Mouse (Mus musculus) kidney, embryonic 16.5 days (tissue): ENCODE measurements around the gene Pola1. TPM values are rescaled to one million over a fixed set of nuclear protein-coding genes. Genes with fewer than 3 reads are reported as not detected.

Source experiments
- ATAC-seq: fragments of 200-750 bp; cut with Nextera tagmentation; 2 replicates; pipeline ENCODE4 v1.8.0; 2017; ENCODE audit warnings: moderate TSS enrichment; ENCODE audit not compliant: low FRiP score, low TSS enrichment
- H3K27ac ChIP-seq: fragments of 300-500 bp; sonication (generic); 2 replicates; pipeline ENCODE4 v1.5.1; 2014; ENCODE audit warnings: low read length
- H3K27me3 ChIP-seq: fragments of 300-500 bp; sonication (generic); 2 replicates; pipeline ENCODE4 v1.6.1; 2014; ENCODE audit warnings: low read length, control low read depth, mixed read lengths; ENCODE audit not compliant: insufficient read depth
- H3K36me3 ChIP-seq: fragments of 300-500 bp; sonication (generic); 2 replicates; pipeline ENCODE4 v1.6.1; 2014; ENCODE audit warnings: low read length, control low read depth, mixed read lengths; ENCODE audit not compliant: insufficient read depth
- H3K4me1 ChIP-seq: fragments of 300-500 bp; sonication (generic); 2 replicates; pipeline ENCODE4 v1.6.1; 2014; ENCODE audit warnings: low read length, control low read depth, mixed read lengths; ENCODE audit not compliant: insufficient read depth
- H3K4me2 ChIP-seq: fragments of 300-500 bp; sonication (generic); replicated peaks from 2 replicates; pipeline ENCODE4 v1.6.1; 2014; ENCODE audit warnings: low read depth, low read length
- H3K4me3 ChIP-seq: fragments of 300-500 bp; sonication (generic); 2 replicates; pipeline ENCODE4 v1.5.1; 2014; ENCODE audit warnings: mild to moderate bottlenecking, low read length
- H3K9ac ChIP-seq: fragments of 300-500 bp; sonication (generic); replicated peaks from 2 replicates; pipeline ENCODE4 v1.6.1; 2014; ENCODE audit warnings: low read length
- H3K9me3 ChIP-seq: fragments of 300-500 bp; sonication (generic); 2 replicates; pipeline ENCODE4 v1.6.1; 2016; ENCODE audit warnings: low read length, control low read depth
- WGBS: fragments of 180-500 bp; shearing (Covaris S2); extraction: QIAGEN DNeasy Blood & Tissue Kit; methylation state at CpG from one replicate; pipeline ENCODE4 v1.1.7; 2014; 5-methylcytosine and 5-hydroxymethylcytosine counted together
- polyA plus RNA-seq: library from polyadenylated mRNA; unstranded; fragments of >200 nt; fragmentation: Nextera tagmentation; extraction: Ambion mirVana; gene quantifications from 2 replicates; pipeline ENCODE4 v1.2.1, GENCODE M21; 2015

Pola1 gene
- polyA plus RNA-seq, 1 experiment from 2014 or later, result 20.5 TPM

DNA sequence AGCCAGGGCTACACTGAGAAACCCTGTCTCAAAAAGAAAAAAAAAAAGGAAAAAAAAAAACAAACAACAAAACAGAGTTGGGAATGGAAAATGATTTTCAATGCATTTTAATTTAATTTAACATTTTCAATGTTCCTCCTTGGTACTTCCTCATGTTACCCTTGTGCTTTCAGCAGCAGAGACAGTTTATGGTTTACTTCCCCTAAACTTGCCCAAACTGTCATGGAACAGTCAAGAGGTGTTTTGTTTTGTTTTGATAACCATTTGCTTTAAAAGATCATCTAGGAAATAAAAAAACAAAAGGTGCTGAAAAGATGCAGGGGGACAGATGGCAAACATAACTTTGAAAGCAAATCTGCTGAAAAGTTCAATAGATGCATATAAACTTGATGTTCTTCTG is 12.1 kb upstream of the Pola1 start:
- Histone ChIP-seq H3K9ac (no peak overlapping the region), H3K27me3 (no peaks in the 10 kb centered on the region; the same call in 1 of the 2 replicates), H3K4me1 (no peaks in the 10 kb centered on the region), H3K36me3 (no peaks in the 10 kb centered on the region), H3K9me3 (no peaks in the 10 kb centered on the region), H3K4me2 (no peak overlapping the region), H3K4me3 (no peak overlapping the region), H3K27ac (no peak overlapping the region)
- ATAC-seq, result no peak

DNA sequence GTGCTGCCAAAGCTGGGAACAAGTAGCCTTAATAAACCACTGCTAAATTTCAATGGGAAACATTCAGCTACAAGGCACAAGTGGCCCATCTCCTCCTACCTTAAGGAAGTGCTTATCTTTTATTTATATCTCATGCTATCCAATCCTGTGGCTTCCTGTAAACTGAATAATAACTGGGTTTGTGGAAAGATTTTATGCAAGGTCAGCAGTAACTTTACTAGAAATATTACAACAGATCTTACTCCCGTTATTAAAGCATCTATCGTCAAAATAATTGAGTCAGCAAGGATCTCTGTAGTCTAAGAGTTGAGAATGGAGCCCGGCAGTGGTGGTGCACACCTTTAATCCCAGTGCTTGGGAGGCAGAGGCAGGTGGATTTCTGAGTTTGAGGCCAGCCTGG is 11.6 kb upstream of the Pola1 start:
- 83% methylated on average over 3 of the region's 3 CpGs for WGBS
- Histone ChIP-seq H3K27ac (no peak overlapping the region), H3K4me3 (no peak overlapping the region), H3K4me1 (no peaks in the 10 kb centered on the region), H3K9me3 (no peaks in the 10 kb centered on the region), H3K9ac (no peak overlapping the region), H3K36me3 (no peaks in the 10 kb centered on the region), H3K27me3 (no peaks in the 10 kb centered on the region; the same call in 1 of the 2 replicates), H3K4me2 (no peak overlapping the region)
- ATAC-seq, result no peak

DNA sequence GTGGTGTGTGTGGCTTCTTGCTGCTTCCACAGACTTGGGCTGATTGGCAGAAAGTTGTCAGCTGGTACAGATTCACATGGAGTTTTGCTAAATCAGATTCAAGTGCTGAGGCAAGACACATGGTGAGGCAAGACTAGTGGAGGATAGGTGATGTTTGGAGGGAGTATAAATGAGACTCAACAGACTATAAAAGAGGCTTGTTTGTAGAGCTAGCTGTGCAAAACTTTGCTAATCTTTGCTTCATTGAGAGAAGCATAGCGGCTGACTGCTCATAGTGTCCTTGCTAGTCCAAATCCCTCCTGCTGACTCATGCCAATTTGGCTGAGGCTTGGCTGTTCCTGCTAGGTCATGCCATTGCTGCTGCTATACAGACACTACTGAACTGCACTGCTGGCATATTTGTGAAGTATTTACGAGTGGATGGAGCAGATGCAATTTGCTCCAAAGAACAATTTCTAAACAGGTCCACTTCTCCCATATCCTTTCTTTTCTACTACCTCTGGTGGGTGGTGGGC is 3.0 kb upstream of the Pola1 start:
- H3K36me3 ChIP-seq, result no peaks in the 10 kb centered on the region

DNA sequence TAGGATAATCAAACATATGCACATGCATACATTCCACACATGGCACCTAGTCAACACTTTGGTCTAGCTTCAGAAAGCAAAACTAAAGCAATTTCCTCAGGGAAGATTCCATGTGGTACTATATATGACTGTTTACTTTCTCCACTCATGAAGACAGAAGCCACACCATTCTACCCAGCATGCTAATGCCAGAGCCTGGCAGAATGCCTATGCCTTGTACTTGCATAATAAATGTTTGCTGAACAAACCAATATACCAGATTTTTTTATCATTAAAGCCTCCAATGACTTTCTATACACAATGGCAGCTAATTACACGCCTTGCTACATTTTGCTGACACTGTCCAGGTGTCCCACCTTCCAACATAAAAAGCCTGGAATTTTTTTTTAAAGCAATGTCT is 1.7 kb downstream of the Pola1 start:
- 68% methylated on average over 1 of the region's 1 CpGs for WGBS
- Histone ChIP-seq H3K9me3 (no peaks in the 10 kb centered on the region), H3K9ac (no peak overlapping the region), H3K36me3 (no peaks in the 10 kb centered on the region), H3K4me3 (no peak overlapping the region), H3K4me2 (peak overlapping the region; percentile 64; the same call in 1 of the 2 replicates), H3K4me1 (no peaks in the 10 kb centered on the region), H3K27ac (no peak overlapping the region), H3K27me3 (no peaks in the 10 kb centered on the region)
- ATAC-seq, result no peak

More for the DNA sequence above, 3.0 kb upstream of the Pola1 start:
- H3K4me1 ChIP-seq, result no peaks in the 10 kb centered on the region
- no peak overlapping the region for H3K4me2 ChIP-seq
- no peaks in the 10 kb centered on the region for H3K9me3 ChIP-seq
- no peak overlapping the region for H3K4me3 ChIP-seq
- WGBS, result 76% methylated on average over 2 of the region's 2 CpGs
- ATAC-seq, result no peak
- no peak overlapping the region for H3K9ac ChIP-seq
- H3K27me3 ChIP-seq, result no peaks in the 10 kb centered on the region
- no peak overlapping the region for H3K27ac ChIP-seq

DNA sequence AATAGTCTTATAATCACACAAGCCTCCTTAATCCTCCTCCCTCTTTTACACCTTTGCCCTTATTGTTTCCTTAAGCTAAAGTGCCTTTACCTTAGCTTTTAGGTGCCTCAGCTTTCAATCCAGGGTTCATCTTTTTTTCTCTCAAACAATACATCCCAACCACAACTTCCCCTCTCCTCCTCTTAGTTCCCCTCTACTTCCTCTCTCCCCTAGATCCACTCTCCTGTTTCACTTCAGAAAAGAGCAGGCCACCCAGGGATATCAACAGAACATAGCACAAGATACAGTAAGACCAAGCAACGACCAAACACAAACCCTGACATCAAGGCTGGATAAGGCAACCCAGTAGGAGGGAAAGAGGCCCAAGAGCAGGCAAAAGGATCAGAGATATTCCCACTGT is 29.7 kb downstream of the Pola1 start:
- no peaks in the 10 kb centered on the region for H3K9me3 ChIP-seq
- no peak overlapping the region for H3K27ac ChIP-seq
- H3K9ac ChIP-seq, result no peak overlapping the region
- ATAC-seq, result no peak
- WGBS, result 79% methylated on average over 1 of the region's 1 CpGs
- H3K27me3 ChIP-seq, result no peaks in the 10 kb centered on the region
- H3K36me3 ChIP-seq, result no peaks in the 10 kb centered on the region
- H3K4me2 ChIP-seq, result no peak overlapping the region
- no peak overlapping the region for H3K4me3 ChIP-seq
- H3K4me1 ChIP-seq, result no peaks in the 10 kb centered on the region

DNA sequence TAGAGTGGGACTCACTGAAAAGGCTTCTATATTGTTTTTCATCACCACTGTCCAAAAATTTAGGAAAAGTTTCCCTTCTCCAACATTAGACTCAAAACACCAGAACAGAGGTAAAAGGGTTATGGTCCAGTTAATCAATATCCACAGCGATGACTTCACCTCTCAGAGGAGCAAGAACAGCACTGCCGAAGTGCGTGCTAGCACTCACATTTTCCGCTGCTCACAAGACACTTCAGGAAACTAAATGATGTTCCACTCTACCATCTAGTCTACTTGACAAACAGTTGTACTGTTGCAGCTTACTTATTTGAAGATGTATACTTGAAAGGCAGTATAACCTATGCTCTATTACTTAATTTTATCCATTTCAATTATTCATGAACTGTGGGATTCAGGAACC is 37.7 kb downstream of the Pola1 start:
- H3K27ac ChIP-seq, result no peak overlapping the region
- 90% methylated on average over 4 of the region's 4 CpGs for WGBS
- H3K9ac ChIP-seq, result no peak overlapping the region
- no peak for ATAC-seq
- no peak overlapping the region for H3K4me3 ChIP-seq
- H3K9me3 ChIP-seq, result no peaks in the 10 kb centered on the region
- H3K4me2 ChIP-seq, result no peak overlapping the region
- H3K36me3 ChIP-seq, result peaks cover 3% of the 10 kb centered on the region; the same call in 1 of the 2 replicates
- H3K4me1 ChIP-seq, result no peaks in the 10 kb centered on the region
- no peaks in the 10 kb centered on the region; the same call in 1 of the 2 replicates for H3K27me3 ChIP-seq

DNA sequence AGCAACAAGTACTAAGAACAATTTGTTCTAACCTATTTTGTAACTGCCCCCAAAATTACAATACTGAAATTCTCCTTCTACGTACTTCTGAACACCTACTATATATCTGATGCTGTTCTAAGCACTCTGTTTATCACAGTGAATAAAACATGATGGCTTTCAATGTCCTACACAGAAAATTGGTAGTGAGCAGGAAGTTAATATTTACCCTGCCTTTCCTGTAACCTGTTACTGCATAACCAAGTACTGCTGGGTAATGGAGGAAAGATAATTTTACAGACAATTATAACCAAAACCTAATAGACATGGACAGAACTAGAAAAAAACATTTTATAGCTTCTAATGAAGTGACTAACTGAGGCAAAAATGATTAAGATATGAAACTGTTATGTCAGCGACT is 51.0 kb downstream of the Pola1 start:
- no peaks in the 10 kb centered on the region for H3K36me3 ChIP-seq
- no peaks in the 10 kb centered on the region for H3K4me1 ChIP-seq
- H3K9me3 ChIP-seq, result no peaks in the 10 kb centered on the region
- H3K9ac ChIP-seq, result no peak overlapping the region
- no peak for ATAC-seq
- peaks cover 2% of the 10 kb centered on the region; the same call in 1 of the 2 replicates for H3K27me3 ChIP-seq
- no peak overlapping the region for H3K4me3 ChIP-seq
- H3K27ac ChIP-seq, result 0 out of 2 replicates have a peak overlapping the region, but pooled peaks have one; percentile 4
- 78% methylated on average over 2 of the region's 2 CpGs for WGBS
- no peak overlapping the region for H3K4me2 ChIP-seq

DNA sequence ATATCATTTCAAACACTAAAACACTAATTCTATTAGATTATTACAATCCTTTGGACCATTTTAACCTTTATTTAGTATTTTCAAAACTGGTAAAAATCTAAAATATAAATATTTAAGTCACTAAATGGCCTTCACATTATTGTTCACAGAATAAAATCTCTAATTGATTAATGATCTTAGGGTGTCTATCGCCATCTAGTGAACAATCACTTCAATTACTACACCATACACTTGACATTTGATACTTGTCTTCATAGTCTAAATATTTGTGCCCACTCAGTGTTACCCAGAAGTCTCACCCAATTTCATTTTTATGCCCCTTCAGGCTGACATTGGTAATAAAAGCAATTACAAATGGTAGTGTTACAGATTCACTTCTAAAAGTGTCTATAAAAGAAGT is 74.8 kb downstream of the Pola1 start:
- no peaks in the 10 kb centered on the region for H3K4me1 ChIP-seq
- H3K27me3 ChIP-seq, result no peaks in the 10 kb centered on the region
- H3K27ac ChIP-seq, result no peak overlapping the region
- no peak overlapping the region for H3K4me2 ChIP-seq
- no peak overlapping the region for H3K9ac ChIP-seq
- H3K9me3 ChIP-seq, result no peaks in the 10 kb centered on the region
- no peak overlapping the region for H3K4me3 ChIP-seq
- ATAC-seq, result no peak
- no peaks in the 10 kb centered on the region for H3K36me3 ChIP-seq
- 40% methylated on average over 1 of the region's 1 CpGs for WGBS

DNA sequence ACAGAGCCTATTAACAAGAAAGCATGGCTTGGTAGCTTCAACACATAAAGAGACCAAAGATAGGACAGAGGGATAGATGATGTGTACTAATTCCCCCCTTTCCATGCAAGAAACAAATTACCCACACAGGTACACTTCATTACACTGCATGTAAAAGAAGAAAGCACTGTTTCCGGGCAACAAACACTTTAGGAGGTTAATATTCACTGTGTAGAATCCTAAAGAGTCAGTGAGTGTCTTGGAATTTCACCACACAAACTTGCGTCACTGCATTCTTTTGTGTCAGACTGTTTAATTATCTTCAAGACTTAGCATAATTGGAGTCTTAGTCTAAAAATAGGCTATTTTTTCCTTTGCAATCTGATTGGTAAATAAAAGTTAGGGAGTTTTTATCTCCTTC is 92.2 kb downstream of the Pola1 start:
- no peak overlapping the region for H3K9ac ChIP-seq
- H3K4me3 ChIP-seq, result no peak overlapping the region
- no peak overlapping the region for H3K4me2 ChIP-seq
- H3K27ac ChIP-seq, result no peak overlapping the region
- ATAC-seq, result no peak
- H3K4me1 ChIP-seq, result no peaks in the 10 kb centered on the region
- no peaks in the 10 kb centered on the region for H3K36me3 ChIP-seq
- 83% methylated on average over 2 of the region's 2 CpGs for WGBS
- H3K9me3 ChIP-seq, result no peaks in the 10 kb centered on the region
- H3K27me3 ChIP-seq, result peaks cover 2% of the 10 kb centered on the region; the same call in 1 of the 2 replicates

DNA sequence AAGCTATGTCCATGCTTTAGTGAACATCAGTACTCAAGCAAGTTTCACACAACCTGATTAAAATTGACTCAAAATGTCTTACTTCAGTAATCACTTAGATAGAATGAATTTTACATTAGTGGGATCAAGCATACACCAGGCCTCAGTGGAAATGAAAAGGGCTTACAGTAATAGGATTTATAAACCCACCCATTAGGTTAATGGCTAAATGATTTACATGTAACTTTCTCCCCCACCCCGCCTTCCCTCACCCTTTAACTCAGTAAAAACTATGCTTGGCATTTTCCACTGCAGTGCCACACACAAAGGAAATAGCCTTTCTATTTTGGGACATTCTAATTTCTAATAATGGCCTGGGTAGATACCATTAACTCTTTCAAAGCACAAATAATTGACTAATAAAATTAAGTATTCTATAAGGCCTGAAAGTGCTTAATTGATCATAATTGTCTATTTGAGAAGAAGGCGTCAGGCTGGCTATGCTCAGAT is 129.0 kb downstream of the Pola1 start:
- 58% methylated on average over 2 of the region's 2 CpGs for WGBS
- Histone ChIP-seq H3K9me3 (no peaks in the 10 kb centered on the region), H3K27ac (no peak overlapping the region), H3K4me1 (no peaks in the 10 kb centered on the region), H3K36me3 (no peaks in the 10 kb centered on the region), H3K4me2 (no peak overlapping the region), H3K4me3 (no peak overlapping the region), H3K27me3 (no peaks in the 10 kb centered on the region), H3K9ac (no peak overlapping the region)
- no peak for ATAC-seq
